Mouse (Mus musculus): ENCODE results near the gene Olfr275. TPM values are rescaled to one million over a fixed set of nuclear protein-coding genes. Genes with fewer than 3 reads are reported as not detected.

The Olfr275 gene
- not detected for total RNA-seq (2023)

DNA sequence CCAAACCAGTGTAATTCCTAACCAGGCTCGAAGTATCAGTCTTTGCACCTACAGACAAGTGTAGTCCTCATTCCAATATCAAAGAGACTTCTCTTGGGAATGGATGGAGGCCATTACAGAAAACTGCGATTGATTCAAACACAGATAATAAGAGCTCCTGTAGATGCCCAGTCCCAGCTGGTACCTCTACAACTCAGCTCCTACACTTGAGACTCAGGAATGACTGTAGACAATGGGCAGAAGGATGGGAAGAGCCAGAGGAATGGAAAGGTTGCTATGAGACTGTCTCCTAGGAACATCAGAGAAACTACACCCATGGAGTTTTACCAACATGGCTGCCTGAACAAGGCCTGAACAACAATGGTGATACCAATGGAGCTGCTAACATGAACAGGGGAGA, at the start of gene Olfr275:
Olfr275 (plus strand) TSS at position 301 of the 400 bp plus-strand sequence.

DNA sequence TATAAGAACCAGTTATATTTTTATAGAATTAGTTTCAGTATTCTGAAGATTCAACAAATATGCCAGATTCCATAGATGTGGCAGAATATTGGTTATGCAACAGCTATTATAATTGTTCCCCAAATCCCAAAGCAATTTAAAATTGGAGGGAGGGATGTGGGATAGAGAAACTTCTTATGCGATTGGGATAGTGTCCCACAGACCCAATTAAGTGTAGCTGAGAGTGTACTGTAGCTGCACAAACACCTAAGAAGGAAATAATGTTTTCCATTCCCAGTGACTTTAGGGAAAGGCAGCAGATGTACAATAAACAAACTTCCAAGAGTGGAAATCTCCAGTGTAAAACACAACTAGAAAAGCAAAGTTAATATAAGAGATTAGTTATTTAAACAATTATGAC, 44.7 kb downstream of the Olfr275 start, which contains the start of gene Olfr273:
Olfr273 (minus strand) TSS at position 101 of the 400 bp plus-strand sequence.

Other genes starting within 250 kb of the Olfr275 start
- not detected for gene Toporsl, start 218.3 kb upstream of the Olfr275 start, total RNA-seq (2023)
- gene Olfr273, start 44.6 kb downstream of the Olfr275 start, total RNA-seq (2023), result not detected
- gene Olfr272, start 104.6 kb downstream of the Olfr275 start, total RNA-seq (2023), result not detected
- gene Olfr270, start 149.9 kb downstream of the Olfr275 start, total RNA-seq (2023), result not detected
- not detected for gene Nipsnap3a, start 174.7 kb downstream of the Olfr275 start, total RNA-seq (2023)
- gene Nipsnap3b, start 197.3 kb downstream of the Olfr275 start, total RNA-seq (2023), result 10 to 100 TPM; 29.7 to 42.4 TPM